Mouse (Mus musculus): ENCODE results near the gene Hist1h2be. TPM values are rescaled to one million over a fixed set of nuclear protein-coding genes. Genes with fewer than 3 reads are reported as not detected.
"Not testable (repeated sequence)": the region's sequence is repeated elsewhere in the genome, so short reads cannot be mapped to it uniquely, and the experiment has no call there.

Hist1h2be gene
- total RNA-seq, 2 experiments from 2014 or later = 39.8 to 202 TPM

DNA sequence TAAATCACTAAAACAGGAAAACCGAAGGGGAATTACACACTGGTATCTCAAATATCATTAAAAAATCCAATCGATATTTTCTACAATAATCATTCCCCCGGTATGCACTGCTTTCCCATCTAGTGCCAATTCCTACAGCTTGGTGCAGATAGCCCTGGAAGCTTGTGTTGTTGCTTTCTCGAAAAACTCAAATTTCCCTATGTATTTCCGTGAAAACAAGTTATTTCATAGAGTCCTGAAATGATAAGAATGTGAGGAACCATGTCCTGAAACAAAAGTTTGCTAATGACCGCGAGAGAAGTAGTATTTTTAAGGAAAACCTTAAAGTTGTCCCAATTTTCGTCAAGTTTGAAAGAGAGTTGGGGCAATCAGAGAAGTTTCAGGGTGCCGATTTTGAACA lies 66.5 kb downstream of the Hist1h2be start:
- ATAC-seq (replicated peaks; ENCODE audit: low FRiP score, poor library complexity, severe bottlenecking) = no peak

DNA sequence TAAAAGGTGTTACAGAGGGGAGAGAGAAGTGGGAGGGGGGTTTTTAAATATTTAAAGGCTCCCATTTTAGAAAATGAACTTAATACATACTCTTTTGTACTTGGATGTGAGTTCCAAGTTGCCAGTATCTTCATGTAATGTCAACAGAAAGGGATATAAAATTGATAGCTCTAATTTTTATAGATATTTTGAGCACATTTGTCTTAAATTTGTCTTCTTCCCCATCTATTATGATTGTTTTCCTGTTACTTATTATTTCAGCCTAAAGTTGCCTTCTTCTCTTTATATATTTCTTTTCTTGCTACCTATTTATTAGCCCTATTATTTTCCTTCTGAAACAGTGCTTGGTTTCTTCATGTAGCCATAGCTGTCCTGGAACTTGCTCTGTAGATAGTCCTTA lies 68.0 kb downstream of the Hist1h2be start, which contains the start of gene Hist1h1d:
Hist1h1d (plus strand) TSS at position 301 of the 400 bp plus-strand sequence.
- no peak for ATAC-seq (replicated peaks; ENCODE audit: low FRiP score, poor library complexity, severe bottlenecking)

DNA sequence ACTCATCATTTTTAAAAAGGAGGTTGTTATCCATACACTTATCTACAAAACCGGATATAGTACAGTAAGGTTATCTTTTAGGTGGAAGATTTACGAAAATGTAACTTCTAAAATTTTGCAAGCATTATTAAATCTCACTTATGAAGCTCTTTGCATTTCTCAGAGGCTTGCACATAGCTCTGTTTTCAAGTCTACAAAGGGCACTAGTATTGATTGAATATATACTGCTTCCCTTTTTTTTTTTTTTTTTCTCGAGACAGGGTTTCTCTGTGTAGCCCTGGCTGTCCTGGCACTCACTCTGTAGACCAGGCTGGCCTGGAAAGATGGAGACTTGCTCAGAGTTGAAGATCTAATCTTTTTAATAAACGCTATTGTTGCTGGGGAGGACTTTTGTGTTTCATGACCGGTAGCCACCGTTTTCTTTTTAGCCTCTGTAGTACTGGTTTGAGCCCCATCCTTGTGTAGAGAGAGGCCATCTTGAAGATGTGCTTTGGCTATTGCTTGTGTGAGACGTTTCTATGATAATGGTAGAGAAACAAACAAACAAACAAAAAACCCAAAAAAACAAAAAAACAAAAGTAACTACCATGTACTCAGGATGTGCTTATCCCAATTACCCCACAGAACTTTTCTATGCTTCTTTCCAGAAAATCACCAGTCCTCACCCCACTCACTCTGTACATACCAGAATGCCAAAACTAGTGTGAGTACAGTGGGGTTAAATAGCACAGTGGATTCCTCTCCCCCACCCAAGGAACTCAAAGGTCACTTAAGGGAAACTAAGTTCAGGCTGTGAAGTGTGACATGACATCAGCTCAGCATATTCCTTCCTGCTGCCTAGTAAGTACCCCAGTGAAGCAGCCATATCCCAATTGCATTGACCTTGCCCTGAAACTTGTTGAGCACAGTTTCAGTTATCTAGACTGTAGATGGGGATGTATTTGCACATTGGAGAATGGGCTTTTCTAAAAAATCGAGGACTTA lies 68.7 kb downstream of the Hist1h2be start:
- no peak for ATAC-seq (replicated peaks; ENCODE audit: low FRiP score, poor library complexity, severe bottlenecking)

DNA sequence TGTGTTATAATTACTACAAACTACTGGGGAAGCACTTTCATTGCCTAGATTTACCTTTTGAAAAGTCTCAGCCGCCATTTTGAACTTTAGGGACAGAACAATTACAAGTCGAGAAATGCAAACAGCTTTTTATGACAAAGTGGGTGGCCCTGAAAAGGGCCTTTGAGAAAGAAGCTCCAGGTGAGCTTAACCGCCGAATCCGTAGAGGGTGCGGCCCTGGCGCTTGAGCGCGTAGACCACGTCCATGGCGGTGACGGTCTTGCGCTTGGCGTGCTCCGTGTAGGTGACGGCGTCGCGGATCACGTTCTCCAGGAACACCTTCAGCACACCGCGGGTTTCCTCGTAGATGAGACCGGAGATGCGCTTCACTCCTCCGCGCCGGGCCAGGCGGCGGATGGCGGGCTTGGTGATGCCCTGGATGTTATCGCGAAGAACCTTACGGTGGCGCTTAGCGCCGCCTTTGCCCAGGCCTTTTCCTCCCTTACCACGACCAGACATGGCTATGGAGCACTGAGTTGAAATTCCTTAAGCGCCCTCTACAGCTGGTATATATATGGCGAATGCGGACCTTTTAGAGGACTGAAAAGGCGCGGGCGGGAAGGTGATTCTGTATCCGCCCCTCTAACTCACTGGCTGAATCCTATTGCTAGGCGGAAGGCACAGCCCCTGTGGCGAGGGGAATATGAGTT lies 69.6 kb downstream of the Hist1h2be start, which contains the start of gene Hist1h4f:
Hist1h4f (minus strand) TSS at position 503 of the 689 bp plus-strand sequence.
- peak; percentile 52 for ATAC-seq (replicated peaks; ENCODE audit: low FRiP score, poor library complexity, severe bottlenecking)

DNA sequence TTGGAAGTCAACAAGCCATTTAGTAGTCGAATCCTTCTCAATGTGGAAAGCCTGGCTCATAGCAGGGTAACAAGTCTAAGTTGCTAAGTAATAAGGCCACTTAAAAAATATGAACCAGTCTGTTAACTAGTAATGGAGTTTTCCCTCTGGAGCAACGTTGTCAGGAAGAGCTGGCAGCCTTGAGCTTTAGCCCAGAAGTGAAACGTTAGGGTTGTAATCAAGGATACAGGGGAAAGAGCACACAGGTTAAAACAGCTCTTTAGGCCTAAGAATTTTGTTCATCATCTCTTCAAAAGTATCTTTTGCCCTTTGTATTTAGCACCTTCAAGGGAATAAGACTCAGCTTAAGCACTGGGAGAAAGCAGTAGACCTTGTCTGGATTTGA lies 70.2 kb downstream of the Hist1h2be start:
- ATAC-seq (replicated peaks; ENCODE audit: low FRiP score, poor library complexity, severe bottlenecking) = peak; percentile 12

DNA sequence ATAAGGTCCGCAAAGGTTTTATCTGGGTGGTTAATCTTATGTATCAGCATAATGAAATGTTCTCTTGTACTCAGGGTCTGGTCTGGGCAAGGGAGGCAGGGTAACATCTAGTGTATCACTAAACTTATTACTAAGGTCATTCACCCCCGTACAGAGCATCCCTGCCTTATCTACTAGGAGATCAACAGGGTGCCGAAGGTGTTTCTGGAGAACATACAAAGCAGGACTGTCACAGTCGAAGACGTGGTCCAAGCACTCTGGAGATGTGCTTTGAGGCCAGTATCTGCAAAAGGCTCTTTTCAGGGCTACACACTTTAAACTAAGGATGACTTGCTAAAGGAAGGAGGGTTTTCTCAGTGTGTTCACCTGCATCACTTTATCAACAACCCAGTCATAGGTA lies 74.2 kb downstream of the Hist1h2be start:
- no peak for ATAC-seq (replicated peaks; ENCODE audit: low FRiP score, poor library complexity, severe bottlenecking)

DNA sequence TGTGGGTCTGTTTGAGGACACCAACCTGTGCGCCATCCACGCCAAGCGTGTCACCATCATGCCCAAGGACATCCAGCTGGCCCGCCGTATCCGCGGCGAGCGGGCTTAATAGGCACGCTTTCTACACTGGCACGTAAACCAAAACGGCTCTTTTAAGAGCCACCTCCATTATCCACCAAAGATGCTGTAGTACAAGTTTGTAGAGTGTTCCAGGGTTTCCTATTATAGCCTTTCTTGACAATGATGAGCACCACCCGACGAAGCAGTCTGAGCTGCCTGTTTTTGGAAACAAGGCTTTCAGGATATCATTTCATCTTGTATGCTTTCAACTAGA lies 76.2 kb downstream of the Hist1h2be start:
- peak; percentile 44 for ATAC-seq (replicated peaks; ENCODE audit: low FRiP score, poor library complexity, severe bottlenecking)

DNA sequence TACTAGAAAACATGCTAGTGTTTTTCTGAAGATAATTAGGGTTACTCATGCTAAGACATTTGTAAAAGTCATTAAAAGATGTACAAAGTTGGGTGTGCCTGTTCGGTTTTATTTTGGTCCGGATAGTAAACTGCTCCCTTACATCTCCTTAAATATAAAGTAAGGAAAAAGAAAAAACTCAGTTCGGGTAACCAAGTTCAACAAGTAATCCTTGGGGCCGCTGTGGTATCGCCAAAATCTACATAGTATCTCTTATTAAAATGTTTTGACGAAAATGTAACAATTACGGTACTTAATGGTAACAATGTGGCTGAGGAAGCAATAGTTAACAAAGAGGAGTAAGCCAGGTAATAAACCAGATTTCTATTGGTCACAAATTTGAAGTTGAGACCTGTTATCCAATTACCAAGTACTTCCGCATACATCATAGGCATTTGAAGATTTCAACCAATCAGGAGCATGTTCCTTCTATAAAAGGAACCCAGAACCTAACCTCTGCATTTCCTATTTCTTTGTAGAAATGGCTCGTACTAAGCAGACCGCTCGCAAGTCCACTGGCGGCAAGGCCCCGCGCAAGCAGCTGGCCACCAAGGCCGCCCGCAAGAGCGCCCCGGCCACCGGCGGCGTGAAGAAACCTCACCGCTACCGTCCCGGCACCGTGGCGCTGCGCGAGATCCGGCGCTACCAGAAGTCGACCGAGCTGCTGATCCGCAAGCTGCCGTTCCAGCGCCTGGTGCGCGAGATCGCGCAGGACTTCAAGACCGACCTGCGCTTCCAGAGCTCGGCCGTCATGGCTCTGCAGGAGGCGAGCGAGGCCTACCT lies 76.7 kb downstream of the Hist1h2be start, which contains the start of gene Hist1h3f:
Hist1h3f (plus strand) TSS at position 88 of the 822 bp plus-strand sequence.
- peak; percentile 82 for ATAC-seq (replicated peaks; ENCODE audit: low FRiP score, poor library complexity, severe bottlenecking)

DNA sequence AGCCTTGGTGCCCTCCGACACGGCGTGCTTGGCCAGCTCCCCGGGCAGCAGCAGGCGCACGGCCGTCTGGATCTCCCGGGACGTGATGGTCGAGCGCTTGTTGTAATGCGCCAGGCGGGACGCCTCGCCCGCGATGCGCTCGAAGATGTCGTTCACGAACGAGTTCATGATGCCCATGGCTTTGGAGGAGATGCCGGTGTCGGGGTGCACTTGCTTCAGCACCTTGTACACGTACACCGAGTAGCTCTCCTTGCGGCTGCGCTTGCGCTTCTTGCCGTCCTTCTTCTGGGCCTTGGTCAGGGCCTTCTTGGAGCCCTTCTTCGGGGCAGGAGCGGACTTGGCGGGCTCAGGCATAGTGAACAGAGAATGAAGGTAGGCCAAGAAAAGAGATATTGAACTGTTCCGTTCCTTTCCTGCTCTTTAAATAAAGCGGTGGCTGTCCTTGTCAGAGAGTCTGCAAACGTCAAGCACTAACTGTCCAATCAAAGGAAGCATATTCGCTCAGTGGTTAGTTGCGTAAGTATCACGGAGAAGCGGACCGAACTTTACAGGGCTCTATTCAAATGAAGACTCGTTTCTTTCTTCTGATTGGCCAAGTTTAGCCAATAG lies 77.8 kb downstream of the Hist1h2be start, which contains the start of gene Hist1h2bh:
Hist1h2bh (minus strand) TSS at position 394 of the 609 bp plus-strand sequence.
- ATAC-seq (replicated peaks; ENCODE audit: low FRiP score, poor library complexity, severe bottlenecking) = peak; percentile 84

DNA sequence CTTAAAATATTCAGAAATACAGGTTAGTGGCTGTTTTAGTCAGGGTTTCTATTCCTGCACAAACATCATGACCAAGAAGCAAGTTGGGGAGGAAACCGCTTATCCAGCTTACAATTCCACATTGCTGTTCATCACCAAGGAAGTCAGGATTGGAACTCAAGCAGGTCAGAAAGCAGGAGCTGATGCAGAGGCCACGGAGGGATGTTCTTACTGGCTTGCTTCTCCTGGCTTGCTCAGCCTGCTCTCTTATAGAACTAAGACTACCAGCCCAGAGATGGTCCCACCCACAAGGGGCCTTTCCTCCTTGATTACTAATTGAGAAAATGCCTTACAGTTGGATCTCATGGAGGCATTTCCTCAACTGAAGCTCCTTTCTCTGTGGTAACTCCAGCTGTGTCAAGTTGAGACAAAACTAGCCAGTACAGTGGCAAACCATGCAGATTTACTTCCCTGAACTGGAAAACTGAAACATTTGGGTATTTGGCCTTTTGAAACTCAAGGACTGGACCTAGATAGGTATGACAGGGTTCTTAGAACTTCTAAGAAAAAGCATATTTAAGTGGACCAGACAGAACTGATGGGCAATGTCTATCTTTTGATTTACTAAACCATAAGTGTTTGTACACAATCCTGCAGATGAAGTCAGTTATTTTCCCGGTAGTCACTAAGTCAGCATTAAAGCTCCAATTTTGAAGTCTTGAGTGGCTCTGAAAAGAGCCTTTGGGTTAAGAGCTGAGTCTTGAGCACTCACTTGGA lies 78.5 kb downstream of the Hist1h2be start:
- not testable (repeated sequence) for ATAC-seq (replicated peaks; ENCODE audit: low FRiP score, poor library complexity, severe bottlenecking)

DNA sequence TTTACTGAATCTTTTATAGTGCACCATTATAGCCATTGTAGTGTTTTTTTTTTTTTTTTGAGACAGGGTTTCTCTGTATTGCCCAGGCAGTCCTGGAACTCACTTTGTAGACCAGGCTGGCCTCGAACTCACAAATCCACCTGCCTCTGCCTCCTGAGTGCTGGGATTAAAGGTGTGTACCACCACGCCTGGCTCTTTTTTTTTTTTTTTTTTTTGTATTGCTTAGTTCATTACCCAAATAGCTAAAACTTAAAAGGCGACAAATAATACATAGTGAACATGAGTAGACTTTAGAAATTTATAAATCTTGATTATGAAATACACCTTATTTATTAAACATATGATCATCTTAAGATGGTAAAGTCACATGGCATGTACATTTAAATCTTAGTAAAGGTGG lies 79.4 kb downstream of the Hist1h2be start:
- ATAC-seq (replicated peaks; ENCODE audit: low FRiP score, poor library complexity, severe bottlenecking) = no peak

DNA sequence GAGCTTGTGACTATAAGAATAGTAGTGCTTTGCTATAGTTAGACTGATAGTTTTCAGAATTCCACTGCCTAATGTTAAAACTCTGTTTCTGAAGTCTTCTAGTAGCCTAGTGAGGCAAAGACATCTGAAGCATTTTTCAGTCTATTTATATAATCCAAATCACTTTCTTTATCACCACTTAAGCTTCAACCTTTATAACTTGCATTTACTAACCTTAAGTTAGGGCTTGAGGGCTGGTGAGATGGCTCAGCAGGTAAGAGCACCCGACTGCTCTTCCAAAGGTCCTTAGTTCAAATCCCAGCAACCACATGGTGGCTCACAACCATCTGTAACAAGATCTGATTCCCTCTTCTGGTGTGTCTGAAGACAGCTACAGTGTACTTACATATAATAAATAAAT lies 81.1 kb downstream of the Hist1h2be start:
- not testable (repeated sequence) for ATAC-seq (replicated peaks; ENCODE audit: low FRiP score, poor library complexity, severe bottlenecking)

DNA sequence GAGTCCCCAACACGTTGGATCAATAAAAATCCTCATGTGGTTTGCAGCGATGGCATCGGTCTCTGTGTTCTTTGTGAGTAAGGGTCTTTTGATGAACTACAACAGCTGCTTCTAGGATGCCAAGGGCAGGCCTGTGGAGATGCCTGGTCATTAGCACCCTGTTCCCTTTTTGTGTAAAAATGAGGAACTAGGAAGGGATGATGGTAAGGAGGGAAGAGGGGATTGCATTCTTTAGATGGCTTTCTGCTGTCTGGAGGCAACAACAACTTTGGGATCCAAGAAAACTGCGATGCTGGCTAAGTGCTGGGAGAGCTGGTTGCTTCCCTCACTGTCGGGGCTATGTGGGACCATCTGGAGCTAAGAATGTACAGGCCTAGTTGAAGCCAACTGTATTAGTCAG lies 82.7 kb downstream of the Hist1h2be start:
- no peak for ATAC-seq (replicated peaks; ENCODE audit: low FRiP score, poor library complexity, severe bottlenecking)

DNA sequence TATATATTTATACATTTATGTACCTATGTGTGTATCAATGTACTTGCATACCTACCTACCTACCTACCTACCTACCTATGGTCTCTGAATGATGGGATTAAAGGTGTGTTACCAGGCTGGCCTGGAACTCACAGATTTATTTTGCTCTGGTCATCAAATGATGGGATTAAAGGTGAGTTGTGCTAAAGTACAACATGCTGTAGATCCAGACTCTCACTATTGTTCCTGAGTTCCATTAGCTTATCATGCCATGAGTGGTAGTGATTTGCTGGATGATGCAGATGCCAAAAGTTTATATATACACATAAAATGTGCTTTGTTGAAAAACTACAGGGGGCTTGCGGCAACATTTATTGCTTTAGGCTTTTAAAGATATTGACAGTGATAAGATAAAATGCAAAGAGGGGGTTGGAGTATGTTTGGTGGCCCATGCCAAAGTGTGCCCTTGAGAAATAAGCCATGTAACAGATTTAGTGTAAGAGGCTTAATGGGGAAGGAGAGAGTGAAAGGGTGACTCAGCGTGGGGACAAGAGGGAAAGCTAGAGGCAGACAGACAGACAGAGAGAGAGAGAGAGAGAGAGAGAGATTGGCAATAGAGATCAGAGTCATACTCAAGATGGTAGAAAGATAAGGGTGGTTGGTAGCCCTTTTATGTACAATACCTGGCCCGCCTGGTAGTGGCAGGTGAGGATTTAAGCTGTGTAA lies 83.8 kb downstream of the Hist1h2be start:
- no peak for ATAC-seq (replicated peaks; ENCODE audit: low FRiP score, poor library complexity, severe bottlenecking)

DNA sequence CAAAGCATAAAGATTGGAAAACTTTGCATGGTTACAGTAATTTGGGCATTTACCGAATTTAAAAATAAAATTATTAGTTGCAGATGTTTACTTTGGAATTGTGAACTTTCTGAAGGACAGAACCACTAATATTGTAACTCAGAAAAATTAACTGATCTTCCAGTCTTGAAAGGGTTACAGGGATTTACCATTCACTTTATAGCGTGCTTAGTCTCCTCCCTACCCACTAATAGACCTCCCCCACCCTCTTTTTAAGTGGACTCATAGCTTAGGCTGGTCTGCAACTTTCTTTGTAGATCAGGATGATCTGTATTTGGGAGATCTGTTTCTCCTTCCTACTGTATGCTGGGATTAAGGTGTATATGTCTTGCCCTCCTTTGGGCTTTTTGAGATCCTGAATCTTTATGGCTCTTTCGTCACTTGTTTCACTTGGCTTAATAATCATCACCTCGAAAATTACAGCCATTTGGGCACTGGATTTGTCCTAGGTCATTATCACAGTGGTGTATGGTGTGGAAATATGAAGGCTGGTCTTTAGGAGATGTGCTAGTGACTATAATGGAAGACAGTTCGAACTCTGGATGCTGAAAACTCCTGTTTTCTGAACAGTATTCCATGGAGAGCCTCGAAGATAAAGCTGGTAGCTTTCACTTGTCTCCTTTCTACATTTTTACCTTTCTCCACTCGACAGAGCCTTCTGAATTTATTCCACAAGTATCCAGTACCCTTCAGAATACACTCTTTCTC lies 84.7 kb downstream of the Hist1h2be start:
- ATAC-seq (replicated peaks; ENCODE audit: low FRiP score, poor library complexity, severe bottlenecking) = no peak

DNA sequence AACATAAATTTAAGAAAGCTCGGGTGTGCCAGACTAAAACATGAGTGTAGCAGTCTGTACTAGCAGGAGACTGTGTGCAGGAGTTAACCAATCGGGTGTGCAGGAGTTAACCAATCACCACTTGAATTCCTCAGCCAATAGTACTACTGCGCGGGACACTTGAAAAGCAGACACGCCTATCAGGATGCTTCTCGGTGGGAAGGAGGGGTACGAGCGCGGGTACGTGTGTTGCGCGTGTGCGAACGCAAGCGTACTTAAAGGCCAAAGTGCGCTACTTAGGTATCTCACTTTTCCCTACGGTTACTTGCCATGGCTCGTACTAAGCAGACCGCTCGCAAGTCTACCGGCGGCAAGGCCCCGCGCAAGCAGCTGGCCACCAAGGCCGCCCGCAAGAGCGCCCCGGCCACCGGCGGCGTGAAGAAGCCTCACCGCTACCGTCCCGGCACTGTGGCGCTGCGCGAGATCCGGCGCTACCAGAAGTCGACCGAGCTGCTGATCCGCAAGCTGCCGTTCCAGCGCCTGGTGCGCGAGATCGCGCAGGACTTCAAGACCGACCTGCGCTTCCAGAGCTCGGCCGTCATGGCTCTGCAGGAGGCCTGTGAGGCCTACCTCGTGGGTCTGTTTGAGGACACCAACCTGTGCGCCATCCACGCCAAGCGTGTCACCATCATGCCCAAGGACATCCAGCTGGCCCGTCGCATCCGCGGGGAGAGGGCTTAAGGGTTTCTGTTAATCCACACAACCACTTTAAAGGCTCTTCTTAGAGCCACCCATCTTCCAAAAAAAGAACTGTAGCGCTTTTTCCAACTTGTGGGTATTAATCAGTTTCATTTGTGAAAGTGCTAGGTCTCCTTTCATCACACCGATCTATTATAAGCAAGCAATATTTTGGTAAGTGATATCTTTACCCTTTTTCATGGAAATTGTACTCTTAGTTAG lies 85.5 kb downstream of the Hist1h2be start, which contains the start of gene Hist1h3g:
Hist1h3g (plus strand) TSS at position 286 of the 939 bp plus-strand sequence.
- ATAC-seq (replicated peaks; ENCODE audit: low FRiP score, poor library complexity, severe bottlenecking) = peak; percentile 70
